Mouse (Mus musculus) adrenal gland, postnatal 25 days (tissue): ENCODE data around the gene Plxnc1. TPM values are rescaled to one million over a fixed set of nuclear protein-coding genes. Genes with fewer than 3 reads are reported as not detected.

Source experiments
- DNase-seq: peaks from one replicate; pipeline ENCODE4 v3.0.0; 2021; ENCODE audit warnings: mixed read lengths
- total RNA-seq: library from RNA; stranded (reverse); gene quantifications from 2 replicates; pipeline ENCODE4 v1.2.3, GENCODE M21; 2021

The Plxnc1 gene
- total RNA-seq, 1 experiment from 2014 or later, result 1.5 TPM

GRCm38 (mm10) chr10:94920526-94920925, 24.1 kb downstream of the Plxnc1 start:
- DNase-seq, result no peak

DNA sequence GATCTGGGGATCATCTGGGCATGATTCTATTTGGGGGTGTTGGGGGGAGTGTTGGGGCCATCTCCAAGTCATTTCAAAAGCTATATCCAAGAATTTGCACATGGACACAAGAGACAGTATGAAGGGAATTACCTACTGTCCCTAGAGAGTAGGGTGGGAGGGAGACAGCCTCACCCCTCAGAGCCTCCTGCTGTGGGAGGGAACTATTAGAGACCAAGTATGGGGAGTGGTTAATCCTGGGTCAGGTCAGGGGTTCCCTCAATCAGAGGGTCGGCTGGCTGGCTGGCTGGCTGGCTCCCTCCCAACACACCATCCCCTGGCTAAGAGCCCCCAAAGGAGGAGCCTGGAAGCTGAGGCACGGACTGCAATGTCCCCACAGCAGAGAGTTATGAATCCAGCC, 24.7 kb downstream of the Plxnc1 start:
- no peak for DNase-seq

DNA sequence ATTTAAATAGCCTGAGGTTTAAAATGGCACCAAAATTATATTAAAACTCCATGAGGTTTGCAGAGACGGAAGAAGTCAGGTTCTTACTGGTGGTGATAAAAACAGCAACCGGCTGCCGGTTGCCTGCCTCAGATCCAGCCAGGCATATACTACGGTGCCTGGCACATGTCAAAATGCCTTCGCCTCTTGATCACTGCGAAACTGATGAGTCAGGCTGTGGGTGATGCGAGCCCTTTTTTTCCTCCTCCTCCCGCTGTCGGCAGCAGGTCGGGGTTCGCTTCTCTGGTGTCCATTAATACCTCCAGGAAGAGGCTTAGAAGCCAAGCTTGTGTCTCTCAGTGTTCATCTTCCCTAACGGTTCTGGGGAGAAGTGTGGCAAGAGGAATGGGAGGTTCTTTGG, 25.1 kb downstream of the Plxnc1 start:
- peak; percentile 27 for DNase-seq

DNA sequence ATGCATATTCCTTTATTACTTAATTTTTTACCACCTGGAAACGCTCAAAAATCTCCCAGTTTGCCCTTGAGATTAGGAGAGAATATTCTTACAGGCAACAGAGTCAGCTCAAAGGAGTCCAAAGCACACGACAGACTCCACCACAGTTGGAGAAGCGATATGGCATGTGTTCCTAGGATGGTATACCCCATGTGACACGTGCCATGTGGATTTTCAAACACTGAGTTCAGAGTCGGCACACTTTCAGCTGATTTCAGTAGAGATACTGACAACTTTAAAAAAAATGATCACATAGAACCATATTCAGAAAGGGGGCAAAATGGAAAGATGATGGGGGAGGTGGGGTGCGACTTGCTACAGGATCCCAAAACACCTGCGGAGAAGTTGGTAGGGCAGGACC, 26.0 kb downstream of the Plxnc1 start:
- DNase-seq, result no peak

DNA sequence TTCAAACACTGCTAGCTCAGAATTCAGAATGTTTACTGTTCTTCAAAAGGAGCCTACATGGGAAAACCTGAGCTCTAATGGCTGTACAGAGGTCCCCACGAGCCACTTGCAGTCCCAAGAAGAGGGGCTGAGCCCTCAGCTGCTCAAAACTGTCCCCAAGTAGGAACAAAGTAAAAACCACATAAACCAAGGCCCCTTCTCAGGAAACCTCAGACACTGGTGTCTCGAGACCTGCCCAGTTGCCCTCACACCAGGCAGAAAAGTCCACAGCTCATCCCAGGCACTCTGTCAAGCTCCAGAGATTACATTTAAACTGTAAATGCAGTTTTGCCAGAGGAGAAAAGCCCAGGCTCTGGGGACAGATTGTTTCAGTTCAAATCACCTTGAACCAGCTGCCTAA, 26.6 kb downstream of the Plxnc1 start:
- no peak for DNase-seq

- DNase-seq, result no peak
Observed at GRCm38 (mm10) chr10:94917354-94917753, 27.3 kb downstream of the Plxnc1 start.

- no peak for DNase-seq
Observed at GRCm38 (mm10) chr10:94916610-94917009, 28.0 kb downstream of the Plxnc1 start.

- no peak for DNase-seq
Observed at GRCm38 (mm10) chr10:94915746-94916145, 28.9 kb downstream of the Plxnc1 start.

- DNase-seq, result no peak
Observed at GRCm38 (mm10) chr10:94914081-94914480, 30.6 kb downstream of the Plxnc1 start.

DNA sequence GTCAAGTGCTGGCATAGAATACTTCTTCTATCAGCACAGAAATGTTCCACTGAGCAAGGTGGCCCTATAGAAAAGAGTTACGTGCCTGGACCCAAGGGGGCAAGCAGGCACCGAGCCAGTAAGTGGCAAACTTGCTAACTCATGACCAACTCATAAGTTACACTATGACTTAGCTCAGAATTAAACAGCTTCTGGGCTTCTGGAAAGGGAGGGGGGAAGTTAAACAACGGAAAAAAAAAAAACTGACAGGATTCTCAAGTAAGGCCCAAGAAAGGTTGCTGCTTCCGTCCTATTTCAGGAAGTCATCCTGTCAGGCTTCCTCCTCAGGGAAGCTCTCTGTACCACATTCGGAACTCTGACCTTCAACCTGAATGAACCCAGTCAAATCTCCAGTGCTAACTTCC, 31.3 kb downstream of the Plxnc1 start:
- no peak for DNase-seq

DNA sequence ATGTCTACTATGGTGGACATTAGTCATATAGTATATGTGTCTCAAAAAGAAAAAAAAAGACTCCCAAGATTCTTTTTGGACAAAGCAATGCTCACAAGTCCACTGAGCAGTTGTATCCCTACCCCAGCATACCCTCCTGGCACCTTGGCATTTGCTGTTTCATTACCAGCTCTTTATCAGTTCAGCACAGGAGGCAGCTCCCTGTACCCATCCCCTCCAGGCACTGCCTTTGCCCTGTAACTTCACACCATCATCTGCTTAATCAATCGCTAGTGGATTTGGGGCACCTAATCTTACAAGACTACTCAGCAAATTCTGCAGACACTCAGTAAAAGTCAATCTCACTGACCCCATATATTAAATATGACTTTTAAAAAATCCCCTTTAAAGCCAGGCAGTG, 32.1 kb downstream of the Plxnc1 start:
- DNase-seq, result no peak

GRCm38 (mm10) chr10:94911102-94911501, 33.5 kb downstream of the Plxnc1 start:
- DNase-seq, result no peak

GRCm38 (mm10) chr10:94910570-94910969, 34.1 kb downstream of the Plxnc1 start:
- DNase-seq, result no peak

- DNase-seq, result no peak
Observed at GRCm38 (mm10) chr10:94909789-94910188, 34.8 kb downstream of the Plxnc1 start.

DNA sequence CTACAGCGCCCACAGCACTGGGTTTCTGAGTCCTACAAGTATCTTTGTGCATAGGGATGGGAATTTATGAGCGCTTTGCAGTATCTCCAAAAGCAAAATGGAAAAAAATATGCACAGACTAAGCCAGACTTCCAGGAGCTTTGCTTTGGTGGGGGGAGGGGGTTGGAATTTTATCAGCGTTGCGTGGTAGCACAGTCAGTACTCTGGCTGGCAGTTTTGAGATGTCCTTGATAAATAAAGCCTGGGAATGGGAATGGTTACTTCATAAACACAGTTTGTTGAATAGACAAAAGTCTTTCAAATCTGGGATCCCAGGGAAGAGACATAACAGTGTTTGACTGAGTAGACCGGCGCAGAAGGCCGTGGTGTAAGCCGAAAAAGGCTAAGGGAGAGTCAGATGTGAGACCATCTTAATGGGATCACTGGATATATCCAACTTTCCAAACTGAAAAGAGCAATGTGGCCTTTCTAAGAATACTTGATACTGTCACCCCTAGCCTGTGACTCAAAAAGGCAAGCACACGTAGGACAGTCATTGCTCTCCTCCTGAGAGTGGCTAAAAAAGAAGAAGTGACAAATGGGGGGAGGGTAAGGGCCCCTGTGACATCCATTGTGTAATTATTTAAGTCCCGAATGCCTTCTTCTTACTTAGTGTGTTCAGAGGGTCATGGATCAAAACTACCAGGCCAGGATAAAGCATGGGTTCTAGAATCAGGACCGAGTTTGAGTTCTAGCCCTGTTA, 35.5 kb downstream of the Plxnc1 start:
- peak; percentile 19 for DNase-seq

DNA sequence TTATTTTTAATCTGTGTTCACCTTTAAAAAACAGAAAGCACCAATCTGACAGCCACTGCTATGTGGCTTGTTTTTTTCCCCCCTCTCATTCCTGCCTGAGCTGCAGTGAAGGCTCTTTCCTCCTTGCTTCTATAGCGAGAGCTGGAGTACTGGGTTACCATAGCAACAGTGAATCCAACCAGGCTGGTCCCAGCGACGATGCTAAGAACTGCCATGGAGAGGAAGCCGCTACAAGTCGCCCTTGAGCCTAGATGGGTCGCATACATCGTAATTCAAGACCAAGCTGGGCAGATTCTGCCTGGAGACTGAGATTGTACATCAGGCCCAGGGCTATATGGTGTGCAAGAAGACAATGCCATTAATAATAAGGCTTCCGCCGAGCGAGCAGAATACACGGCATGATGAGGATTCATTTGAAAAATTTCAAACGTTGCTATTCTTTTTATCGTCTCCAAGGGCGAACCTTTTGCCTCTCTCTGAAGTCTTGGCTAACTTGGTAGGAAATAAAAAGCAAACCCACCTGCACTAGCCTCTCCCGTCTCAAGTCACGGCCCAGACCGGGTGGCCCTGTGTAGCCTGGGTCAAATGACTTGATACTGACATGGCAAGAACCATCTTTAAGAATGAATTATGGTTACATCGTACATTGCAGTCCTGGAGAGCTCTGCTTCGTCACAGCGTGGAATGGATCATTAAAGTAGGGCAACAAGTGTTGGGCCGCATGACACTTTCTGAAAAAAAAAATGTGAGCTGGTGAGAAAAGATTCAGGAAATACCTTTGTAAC, 38.8 kb downstream of the Plxnc1 start:
- DNase-seq, result peak; percentile 15

- DNase-seq, result no peak
Observed at GRCm38 (mm10) chr10:94905219-94905618, 39.4 kb downstream of the Plxnc1 start.

GRCm38 (mm10) chr10:94896950-94897349, 47.7 kb downstream of the Plxnc1 start:
- DNase-seq, result no peak

- DNase-seq, result no peak
Observed at GRCm38 (mm10) chr10:94896311-94896710, 48.3 kb downstream of the Plxnc1 start.

DNA sequence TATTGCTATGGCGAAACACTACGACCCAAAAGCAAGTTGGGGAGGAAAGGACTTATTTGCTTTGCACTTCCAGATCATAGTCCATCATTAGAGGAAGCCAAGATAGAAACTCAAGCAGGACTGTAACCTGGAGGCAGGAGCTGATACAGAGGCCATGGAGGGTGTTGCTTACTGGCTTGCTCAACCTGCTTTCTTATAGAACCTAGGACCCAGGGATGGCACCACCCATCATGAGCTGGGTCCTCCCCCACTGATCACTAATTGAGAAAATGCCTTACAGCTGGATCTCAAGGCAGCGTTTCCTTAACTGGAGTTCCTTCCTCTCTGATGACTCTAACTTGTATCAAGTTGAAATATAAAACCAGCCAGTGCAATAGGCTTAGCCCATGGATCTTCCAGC, 48.8 kb downstream of the Plxnc1 start:
- DNase-seq, result no peak

DNA sequence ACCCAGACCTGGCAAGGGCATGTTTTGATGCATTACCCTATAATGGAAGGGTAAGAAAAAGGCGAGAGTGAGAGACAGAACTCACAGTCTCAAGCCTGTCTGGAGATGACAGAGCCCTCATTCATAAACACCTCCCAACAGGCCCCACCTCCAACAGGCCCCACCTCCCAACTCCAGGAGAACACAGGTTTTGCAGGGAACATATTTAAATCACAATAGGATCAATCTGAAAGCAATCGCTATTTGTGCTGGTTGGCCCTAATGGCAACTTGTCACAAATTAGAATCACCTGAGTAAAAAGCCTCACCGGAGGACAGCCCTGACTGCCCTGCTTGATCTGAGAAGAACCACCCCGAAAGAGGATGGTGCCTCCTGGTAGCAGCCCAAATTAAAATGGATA, 54.9 kb downstream of the Plxnc1 start:
- DNase-seq, result no peak

DNA sequence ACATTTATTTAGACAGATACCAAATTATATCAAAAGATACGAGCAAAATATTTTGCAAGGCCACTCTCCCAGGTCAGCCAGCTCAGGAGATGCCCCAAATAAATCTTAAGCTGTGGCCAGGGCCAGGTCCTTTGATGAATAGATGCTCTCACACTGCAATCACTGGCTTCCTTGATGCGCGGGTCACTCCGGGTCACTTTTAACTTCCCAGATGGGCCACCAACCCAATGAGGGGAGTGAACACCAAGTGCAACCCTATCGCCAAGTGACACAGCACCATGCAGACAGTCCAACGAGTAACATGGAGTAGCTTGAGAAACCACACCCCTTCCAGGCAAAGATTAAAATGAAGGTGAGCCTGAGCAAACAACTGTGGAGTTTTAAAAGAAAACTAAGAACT, 61.4 kb downstream of the Plxnc1 start:
- peak; percentile 23 for DNase-seq

- DNase-seq, result no peak
Observed at GRCm38 (mm10) chr10:94871506-94871905, 73.1 kb downstream of the Plxnc1 start.

DNA sequence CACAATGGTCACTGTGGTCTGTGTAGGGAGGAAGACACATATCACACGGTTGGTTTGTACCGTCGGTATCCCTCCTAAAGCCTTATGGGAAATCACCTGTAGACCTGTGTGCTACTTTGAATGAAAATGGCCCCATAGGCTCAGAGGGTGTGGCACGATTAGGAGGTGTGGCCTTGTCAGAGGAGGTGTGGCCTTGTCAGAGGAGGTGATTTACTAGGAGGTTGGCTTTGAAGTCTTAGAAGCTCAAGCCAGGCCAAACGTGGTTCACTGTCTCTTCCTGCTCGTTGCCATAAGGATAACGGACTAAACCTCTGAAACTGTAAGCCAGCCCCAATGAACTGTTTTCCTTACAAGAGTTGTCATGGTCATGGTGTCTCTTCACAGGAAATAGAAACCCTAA, 73.5 kb downstream of the Plxnc1 start:
- DNase-seq, result no peak
